Mouse (Mus musculus) megakaryocyte, adult 5-6 weeks (primary cell): ENCODE results near the gene Gm13271. TPM values are rescaled to one million over a fixed set of nuclear protein-coding genes. Genes with fewer than 3 reads are reported as not detected.
"Not testable (repeated sequence)": the region's sequence is repeated elsewhere in the genome, so short reads cannot be mapped to it uniquely, and the experiment has no call there.

ENCODE experiments used
- ATAC-seq: 2 replicates; pipeline ENCODE4 v1.8.0; 2016; ENCODE audit warnings: mild to moderate bottlenecking, inconsistent platforms; ENCODE audit not compliant: poor library complexity, severe bottlenecking
- total RNA-seq, 2 experiments: library from RNA; stranded (forward) in 1 of 2; stranded (reverse) in 1 of 2; fragments of 153-499, 151-499 nt in 1 of 2; fragments of 221-1000, 200-1000 nt in 1 of 2; gene quantifications; 2 replicates each; pipeline versions ENCODE4 v1.2.3 to v1.2.4; 2015 to 2017

Gm13271 gene
- total RNA-seq, 2 experiments from 2014 or later: not detected

GRCm38 (mm10) chr4:88759610-88760268, 5.1 kb downstream of the Gm13271 start, which contains the start of gene Gm13283:
Gene Gm13283, plus strand, starts transcription at chr4:88760119.
- not testable (repeated sequence) for ATAC-seq

GRCm38 (mm10) chr4:88760431-88760830, 5.8 kb downstream of the Gm13271 start:
- ATAC-seq: not testable (repeated sequence)

- ATAC-seq: not testable (repeated sequence)
These were observed 7.1 kb downstream of the Gm13271 start for GRCm38 (mm10) chr4:88761776-88762175.

GRCm38 (mm10) chr4:88762341-88762740, 7.7 kb downstream of the Gm13271 start:
- not testable (repeated sequence) for ATAC-seq

GRCm38 (mm10) chr4:88763384-88764018, 8.8 kb downstream of the Gm13271 start:
- ATAC-seq: peak; percentile 94

GRCm38 (mm10) chr4:88773534-88773933, 18.9 kb downstream of the Gm13271 start, which contains the start of gene Gm13290:
Gene Gm13290, plus strand, starts transcription at chr4:88773834.
- ATAC-seq: not testable (repeated sequence)

GRCm38 (mm10) chr4:88776622-88777021, 22.0 kb downstream of the Gm13271 start, which contains the start of gene Gm13289:
Gene Gm13289, plus strand, starts transcription at chr4:88776922.
- ATAC-seq: not testable (repeated sequence)

- not testable (repeated sequence) for ATAC-seq
These were observed 24.9 kb downstream of the Gm13271 start, which contains the start of gene Gm13272 for GRCm38 (mm10) chr4:88779550-88779949. Gene Gm13272, plus strand, starts transcription at chr4:88779850.

GRCm38 (mm10) chr4:88780320-88780719, 25.7 kb downstream of the Gm13271 start:
- ATAC-seq: not testable (repeated sequence)

- not testable (repeated sequence) for ATAC-seq
These were observed 27.2 kb downstream of the Gm13271 start, which contains the start of gene Ifnz for GRCm38 (mm10) chr4:88781831-88782230. Gene Ifnz, plus strand, starts transcription at chr4:88782131.

GRCm38 (mm10) chr4:88782335-88782734, 27.7 kb downstream of the Gm13271 start:
- ATAC-seq: not testable (repeated sequence)

- ATAC-seq: not testable (repeated sequence)
These were observed 30.7 kb downstream of the Gm13271 start, which contains the start of gene Gm13276 for GRCm38 (mm10) chr4:88785409-88785808. Gene Gm13276, plus strand, starts transcription at chr4:88785709.

- ATAC-seq: not testable (repeated sequence)
These were observed 33.7 kb downstream of the Gm13271 start, which contains the start of gene Gm13277 for GRCm38 (mm10) chr4:88788402-88788801. Gene Gm13277, plus strand, starts transcription at chr4:88788632.

GRCm38 (mm10) chr4:88791250-88791649, 36.6 kb downstream of the Gm13271 start, which contains the start of gene Gm13278:
Gene Gm13278, plus strand, starts transcription at chr4:88791550.
- ATAC-seq: not testable (repeated sequence)

GRCm38 (mm10) chr4:88793936-88794675, 39.4 kb downstream of the Gm13271 start, which contains the start of gene Gm13275:
Gene Gm13275, plus strand, starts transcription at chr4:88794487.
- not testable (repeated sequence) for ATAC-seq

- not testable (repeated sequence) for ATAC-seq
These were observed 42.4 kb downstream of the Gm13271 start, which contains the start of gene Gm13279 for GRCm38 (mm10) chr4:88797097-88797496. Gene Gm13279, plus strand, starts transcription at chr4:88797397.

GRCm38 (mm10) chr4:88799365-88799764, 44.7 kb downstream of the Gm13271 start, which contains the start of gene Gm13285:
Gene Gm13285, plus strand, starts transcription at chr4:88799665.
- not testable (repeated sequence) for ATAC-seq

GRCm38 (mm10) chr4:88802954-88803353, 48.3 kb downstream of the Gm13271 start, which contains the start of gene Gm13287:
Gene Gm13287, plus strand, starts transcription at chr4:88803254.
- ATAC-seq: not testable (repeated sequence)
